Mouse (Mus musculus): Measurements from ENCODE around the gene Tmem189. TPM values are rescaled to one million over a fixed set of nuclear protein-coding genes. Genes with fewer than 3 reads are reported as not detected.
"Not testable (repeated sequence)": the region's sequence is repeated elsewhere in the genome, so short reads cannot be mapped to it uniquely, and the experiment has no call there.

Gene Tmem189
- total RNA-seq, 2 experiments from 2014 or later: 10.4 to 15.0 TPM

DNA sequence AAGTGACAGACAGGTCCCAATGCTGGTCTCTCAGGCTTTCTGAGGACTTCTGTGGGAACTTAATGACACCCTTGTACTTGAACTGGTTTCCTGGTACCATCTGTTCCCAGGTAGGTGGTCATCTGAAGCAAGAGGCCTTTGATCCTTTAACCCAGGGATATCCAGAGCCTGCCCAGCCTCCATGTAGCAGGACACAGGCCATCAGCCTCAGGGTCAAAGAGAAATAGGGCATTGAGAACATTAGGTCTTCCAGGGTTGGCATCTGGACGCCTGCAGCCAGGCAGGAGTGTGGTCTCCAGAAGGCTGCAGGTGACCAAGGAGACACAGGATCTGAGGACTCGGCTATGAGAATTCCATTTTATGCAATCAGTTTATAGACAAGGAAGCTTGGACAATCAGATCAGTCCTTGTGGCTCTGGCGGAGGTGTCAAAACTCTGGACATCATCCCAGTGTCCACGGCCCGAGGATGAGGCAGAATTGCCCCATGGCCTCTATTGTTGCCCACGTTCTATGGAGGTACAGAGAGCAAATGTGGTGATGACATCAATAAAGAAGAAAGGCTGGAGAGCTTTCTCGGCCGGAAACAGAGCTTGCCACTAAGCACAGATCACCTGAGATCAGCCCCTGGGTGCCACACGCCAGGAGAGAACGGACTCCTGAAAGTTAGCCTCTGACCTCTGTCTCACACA lies 34.6 kb downstream of the Tmem189 start:
- no peak for DNase-seq (ENCODE audit: low spot score)

DNA sequence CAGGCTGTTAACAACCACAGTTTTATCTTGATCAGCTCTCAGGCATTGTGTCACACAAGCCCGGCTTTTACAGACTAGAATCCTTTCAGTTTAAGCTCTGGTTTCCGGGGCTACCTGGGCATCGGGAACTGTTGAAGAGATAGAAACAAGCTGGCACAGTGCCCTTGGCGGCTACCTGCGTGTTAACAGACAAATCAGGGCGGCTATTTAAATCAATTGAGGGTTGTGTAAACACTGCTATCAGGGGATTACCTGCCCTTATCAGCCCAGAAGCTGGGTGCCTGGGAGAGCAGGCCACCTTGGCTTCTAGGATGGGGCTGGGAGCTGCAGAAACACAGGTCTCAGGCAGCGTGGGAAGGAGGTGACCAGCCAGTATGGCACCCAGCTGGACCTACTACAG lies 36.9 kb downstream of the Tmem189 start:
- DNase-seq (ENCODE audit: low spot score): no peak

DNA sequence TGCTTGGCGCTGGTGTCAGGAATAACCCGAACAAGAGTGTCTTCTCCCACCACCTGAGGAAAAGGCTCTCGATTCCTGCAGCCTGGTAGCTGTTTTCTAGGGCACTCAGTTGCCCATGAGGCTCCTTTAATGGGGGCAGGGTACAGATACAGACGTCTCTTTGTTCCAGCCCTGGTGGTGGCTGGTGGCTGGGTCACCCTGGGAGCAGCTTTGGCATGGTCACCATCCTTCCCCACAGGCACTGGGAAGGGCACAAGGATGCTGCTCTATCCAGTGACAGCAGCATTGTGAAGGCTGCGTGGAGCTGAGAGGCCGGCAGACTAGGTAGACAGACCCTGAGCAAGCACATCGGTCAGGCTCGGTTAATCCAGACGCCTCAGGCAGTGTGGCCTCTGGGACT lies 38.0 kb downstream of the Tmem189 start:
- no peak for DNase-seq (ENCODE audit: low spot score)

DNA sequence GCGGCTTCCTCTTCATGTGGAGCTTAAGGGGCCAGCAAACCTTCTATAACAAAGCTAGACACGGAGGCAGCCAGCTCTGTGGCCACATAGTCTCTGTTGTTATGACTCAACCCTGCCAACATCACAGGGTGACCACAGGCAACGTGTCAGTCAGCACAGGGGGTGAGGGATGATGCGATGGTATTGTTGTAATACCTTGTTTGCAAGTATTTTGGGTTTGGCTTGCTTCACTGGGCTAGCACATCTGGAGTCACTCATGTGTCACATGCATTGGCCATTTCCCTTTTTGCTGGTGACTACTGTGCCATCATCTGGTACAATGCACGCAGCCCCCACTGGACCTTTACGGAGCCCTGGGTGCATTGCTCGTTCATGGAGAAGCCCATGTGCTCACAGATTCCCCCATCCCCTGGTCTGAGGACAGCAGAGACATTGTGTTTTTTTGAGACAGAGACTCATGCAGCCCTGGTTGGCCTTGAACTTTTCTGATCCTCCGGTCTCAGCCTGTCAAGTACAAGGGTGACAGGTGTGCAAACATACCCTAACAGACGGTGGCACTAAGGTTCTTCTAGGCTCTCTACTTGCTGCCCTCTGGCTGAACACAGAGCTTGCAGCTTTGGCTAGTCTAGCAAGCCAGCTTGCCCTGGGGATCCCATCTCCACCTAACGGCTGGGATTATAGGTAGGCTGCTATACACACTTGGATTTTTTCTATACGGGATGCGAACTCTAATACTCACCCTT lies 40.2 kb downstream of the Tmem189 start:
- no peak for DNase-seq (ENCODE audit: low spot score)

DNA sequence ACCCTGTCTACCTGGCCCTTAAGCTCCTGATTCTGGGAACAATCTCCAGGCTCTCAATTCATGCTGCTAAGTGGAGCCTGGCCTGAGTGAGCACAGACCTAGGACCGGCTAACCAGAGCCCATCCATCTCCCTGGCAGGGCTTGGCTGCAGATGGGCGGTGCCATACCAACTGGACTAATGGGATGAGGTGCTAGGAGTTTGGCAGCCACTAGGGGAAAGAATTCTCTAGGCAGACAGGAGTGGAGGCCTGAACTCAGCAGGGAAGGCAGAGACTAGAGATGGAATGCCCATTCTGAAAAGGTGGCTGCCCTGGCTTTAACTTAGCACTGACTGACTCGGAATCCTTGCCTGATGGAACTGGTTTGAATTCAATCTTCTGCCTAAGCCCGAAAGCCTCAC lies 43.2 kb downstream of the Tmem189 start:
- DNase-seq (ENCODE audit: low spot score): no peak

DNA sequence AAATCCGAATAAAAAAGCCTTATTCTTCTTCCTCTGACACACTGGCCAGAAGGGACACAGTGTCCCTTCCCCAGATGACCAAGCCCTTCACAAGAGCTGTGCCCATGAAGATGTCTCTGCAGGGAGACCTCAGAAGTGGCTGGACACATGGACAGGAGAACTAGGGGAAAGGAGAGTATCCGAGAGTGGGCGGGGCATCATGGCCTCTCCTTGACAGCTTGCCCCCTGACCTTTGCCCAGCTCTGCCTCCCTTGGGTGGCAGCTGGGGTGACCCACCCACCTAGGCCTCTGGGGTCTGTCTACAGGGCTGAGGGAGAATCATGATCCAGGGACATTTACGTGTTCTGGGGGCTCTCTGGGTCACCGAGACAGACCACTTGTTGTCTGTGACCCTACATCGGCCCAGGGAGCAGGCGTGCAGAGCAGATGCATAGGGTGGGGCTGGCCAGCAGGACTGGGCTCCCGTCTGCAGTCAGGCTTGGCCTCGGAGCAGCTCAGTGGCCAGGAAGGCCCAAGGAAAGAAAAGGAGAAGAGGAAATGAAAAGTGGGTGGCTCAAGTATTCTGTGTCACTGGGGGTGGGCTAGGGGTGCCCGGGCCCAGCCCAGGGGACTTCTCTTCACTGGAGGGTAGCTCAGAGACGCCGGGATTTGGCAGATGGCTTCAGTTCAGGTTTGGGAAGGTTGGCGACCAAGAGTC lies 46.1 kb downstream of the Tmem189 start:
- DNase-seq (ENCODE audit: low spot score): not testable (repeated sequence)

DNA sequence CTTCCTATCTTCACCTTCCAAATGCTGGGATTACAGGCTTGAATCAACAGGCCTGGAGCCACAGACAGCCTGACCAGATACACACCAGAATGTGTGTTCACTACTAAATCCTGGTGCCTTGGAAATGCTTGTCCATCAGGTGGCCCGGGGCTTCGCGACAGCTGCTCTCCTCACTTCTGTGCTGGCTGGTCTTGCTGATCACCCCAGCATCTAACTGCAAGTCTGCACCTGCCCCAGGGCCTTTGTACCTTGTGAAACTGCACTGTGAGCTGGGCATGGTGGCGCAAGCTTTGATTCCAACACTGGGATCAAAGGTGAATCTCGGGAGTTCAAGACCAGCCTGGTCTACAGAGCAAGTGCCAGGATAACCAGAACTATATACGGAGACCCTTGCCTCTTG lies 47.5 kb downstream of the Tmem189 start:
- DNase-seq (ENCODE audit: low spot score): no peak

DNA sequence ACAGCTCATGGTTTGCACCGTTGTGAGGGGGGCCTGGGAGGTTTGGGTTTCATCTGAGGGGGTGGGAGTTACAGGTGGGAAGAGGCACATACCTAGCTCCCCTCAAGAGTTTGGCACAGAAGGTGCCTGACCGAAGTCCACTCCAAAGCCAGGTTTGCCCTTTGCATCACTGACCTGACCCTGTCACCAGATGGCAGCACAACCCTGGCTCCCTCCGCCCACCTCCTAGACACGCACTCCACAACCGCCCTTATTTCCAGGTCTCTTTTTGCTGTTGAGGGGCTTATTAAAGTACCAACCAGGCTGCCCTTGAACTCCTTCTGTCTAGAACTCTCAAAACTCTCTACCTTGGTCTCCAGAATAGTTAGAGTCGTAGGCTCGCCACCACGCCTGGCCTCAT lies 48.3 kb downstream of the Tmem189 start:
- DNase-seq (ENCODE audit: low spot score): no peak

DNA sequence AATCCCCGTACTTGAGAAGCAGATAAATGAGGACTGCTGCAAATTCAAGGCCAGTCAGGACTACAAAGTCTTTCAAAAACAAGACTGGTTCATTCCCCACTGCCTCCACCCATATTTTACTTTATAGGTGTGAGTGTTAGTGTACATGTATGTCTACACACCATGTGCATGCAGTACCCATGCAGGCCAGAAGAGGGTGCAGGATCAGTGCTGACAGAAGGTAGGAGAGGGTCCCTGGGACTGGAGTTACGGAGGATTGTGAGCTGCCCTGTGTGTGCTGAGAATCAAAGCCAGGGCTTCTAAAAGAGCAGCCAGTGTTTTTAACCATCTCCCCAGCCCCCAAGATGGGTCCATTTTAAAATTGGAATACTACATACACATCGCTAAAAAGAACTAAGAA lies 49.3 kb downstream of the Tmem189 start:
- DNase-seq (ENCODE audit: low spot score): no peak

DNA sequence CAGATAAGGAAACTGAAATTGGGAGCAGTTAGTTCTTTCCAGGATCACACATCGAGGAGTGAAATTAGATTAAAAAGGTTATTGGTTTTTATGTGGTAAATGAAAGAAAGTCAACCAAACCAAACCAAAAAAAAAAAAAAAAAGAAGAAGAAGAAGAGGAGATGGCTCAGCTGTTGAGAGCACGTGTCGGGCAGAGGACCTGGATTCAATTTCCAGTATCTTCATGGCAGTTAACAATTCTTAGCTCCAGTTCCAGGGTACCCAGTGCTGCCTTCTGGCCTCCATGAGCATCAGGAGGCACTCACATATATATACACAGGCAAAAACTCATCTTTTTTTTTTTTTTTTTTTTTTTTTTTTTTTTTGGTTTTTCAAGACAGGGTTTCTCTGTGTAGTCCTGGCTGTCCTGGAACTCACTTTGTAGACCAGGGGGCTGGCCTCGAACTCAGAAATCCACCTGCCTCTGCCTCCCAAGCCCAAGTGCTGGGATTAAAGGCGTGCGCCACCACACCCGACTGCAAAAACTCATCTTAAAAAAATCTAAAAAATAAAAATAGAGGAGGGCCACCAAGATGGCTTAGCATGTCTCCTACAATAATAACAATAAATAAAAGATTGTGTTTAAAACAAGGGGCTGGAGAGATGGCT lies 54.6 kb downstream of the Tmem189 start:
- no peak for DNase-seq (ENCODE audit: low spot score)

DNA sequence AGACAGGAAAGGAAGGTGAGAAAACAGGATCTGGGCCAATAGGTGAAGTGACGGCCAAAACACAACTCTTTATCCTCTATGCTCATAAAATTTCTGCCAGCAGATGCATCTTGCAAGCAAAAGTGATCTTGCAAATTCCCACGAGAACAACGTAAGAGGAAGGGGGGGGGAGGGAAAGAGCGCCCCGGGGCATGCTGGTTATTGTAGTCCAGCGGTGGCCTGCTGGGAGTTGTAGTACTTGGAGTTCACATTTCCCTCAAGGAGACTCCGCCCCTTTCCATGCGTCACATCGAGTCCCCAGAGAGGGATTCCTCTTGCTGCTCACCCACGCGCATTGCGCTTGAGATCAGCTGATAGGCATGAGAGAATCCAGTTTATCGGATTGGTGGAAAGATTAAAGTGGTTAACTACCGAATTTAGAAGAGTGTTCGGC lies 55.3 kb downstream of the Tmem189 start:
- peak; percentile 99 for DNase-seq (ENCODE audit: low spot score)

DNA sequence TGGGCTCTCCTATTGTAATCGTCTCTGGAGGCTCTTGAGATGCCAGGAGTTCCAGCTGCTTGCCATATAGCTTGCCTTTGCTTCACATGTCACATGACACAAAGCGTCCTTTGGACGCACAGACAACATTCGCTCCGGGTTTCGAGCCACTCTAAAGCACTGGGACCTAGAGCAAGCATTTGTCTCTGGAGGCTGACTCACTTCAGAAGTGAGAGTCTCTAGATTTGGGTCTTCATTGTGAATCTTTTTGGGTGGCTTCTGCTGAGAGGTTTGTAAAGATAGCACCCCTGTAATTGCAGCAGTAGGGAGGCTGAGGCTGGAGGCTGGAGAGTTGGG lies 56.1 kb downstream of the Tmem189 start:
- DNase-seq (ENCODE audit: low spot score): no peak

DNA sequence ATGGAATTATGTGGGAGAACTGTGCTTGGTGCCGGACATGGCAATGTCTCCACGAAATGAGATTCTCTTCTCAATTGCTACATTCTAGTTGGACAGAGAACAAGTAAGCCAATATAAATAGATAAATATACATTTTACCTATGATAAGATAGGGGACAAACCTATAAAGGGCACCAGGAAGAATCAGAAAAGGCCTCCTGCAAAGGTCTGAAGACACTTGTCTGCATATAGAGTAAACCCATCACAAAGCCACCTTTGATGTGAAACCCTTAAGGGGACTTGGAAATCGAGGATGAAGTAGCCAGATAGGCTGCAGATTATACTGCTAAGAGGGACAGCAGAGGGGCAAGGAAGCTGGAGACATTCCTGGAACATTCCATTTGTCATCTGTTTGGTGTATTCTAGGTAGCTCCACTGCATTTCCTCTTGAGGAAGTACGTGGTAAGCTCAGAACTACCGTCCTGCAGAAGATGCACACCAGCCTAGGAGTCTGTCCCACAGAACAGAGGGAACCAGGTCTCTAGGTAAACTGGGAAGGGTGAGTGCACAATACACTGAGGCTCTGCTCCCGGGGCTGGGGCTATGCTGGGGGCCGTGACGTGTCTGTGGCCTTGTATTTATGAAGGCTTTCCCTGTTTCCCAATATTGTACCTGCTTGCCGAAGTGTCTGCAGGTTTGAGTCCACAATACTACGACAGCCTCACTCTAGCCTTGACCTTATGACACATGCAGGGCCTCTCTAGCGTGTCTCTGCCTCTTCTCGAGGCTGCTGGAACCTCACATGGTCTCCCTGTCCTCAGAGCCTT lies 56.7 kb downstream of the Tmem189 start:
- DNase-seq (ENCODE audit: low spot score): no peak

DNA sequence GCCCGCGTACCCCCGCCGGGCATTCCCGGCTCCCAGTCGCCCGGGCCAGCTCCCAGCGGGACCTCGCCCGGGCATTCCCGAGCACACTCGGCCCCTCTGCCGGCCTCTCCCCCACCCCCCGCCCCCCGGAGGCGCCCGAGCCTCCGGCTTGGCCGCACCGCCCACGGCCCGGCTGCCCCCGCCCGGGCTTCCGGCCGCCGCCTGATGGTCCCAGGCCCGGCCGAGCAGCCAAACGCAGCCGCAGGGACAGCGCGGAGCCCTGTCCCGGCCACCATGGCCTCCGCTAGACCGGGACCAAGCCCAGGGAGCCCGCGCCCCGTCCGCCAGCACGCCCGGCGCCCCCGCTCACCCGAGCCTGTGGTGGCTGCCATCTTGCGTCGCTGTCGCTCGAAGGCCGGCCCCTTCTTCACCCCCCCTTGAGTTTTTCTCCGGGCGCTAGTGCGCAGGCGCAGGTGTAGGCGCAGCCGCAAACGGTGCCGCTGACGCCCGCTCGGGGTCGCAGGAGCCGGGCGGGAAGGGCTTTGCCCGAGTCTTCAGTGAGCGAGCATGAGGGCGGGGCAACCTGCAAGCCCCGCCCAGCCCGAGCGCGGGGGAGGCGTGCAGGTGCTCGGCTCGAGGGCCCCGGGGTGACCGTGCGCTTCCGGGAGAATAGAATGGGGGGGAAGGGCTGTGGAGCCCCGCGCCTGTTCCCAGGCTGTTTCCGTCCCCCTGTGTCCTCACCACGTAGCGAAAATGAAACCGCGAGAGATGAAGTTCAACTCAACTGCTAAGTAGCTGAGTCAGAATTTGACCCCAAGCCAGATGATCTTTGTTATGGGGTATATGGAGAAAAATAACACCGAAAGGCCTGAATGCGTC lies 57.8 kb downstream of the Tmem189 start, which contains the start of gene Ube2v1:
Ube2v1 (minus strand) TSS at position 505 of the 858 bp plus-strand sequence.
- DNase-seq (ENCODE audit: low spot score): peak; percentile 97

DNA sequence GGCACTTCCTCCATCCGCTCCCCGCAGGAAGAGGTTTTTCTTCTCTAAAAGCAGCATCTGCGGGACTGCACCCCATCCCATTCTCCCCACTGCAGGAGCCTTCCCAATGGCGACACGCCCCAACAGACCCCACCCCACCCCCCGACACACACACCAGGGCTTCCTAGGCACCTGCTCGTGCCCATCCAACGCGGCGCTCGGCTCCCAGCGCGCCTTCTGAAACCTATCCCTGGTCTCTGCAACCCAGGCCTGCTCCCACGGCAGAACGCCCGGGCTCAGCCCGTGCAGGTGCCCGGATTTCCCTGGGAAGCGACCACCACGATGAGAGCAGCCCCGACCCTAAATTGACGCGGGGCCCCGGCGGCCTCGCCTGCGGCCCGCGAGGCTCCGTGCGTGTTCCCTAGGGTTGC lies 58.4 kb downstream of the Tmem189 start:
- DNase-seq (ENCODE audit: low spot score): no peak

DNA sequence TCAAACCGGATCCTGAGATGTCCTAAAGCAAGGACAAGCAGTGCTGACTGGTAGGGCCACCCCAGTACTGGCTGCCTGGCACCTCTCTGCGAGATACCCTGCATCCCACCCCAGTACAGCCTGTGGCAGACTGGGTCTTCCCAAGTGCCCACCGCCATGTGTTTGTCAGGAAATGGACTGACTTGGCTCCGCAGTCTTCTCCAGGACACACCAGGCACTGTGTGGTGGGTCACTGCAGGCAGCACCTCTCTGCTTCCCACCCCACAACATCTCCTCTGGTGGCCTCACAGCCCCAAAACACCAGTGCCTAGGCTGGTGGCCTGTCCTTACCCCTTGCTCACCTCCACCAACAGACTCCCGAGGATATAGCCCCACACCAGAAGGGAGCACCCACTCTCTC lies 59.2 kb downstream of the Tmem189 start:
- DNase-seq (ENCODE audit: low spot score): no peak

DNA sequence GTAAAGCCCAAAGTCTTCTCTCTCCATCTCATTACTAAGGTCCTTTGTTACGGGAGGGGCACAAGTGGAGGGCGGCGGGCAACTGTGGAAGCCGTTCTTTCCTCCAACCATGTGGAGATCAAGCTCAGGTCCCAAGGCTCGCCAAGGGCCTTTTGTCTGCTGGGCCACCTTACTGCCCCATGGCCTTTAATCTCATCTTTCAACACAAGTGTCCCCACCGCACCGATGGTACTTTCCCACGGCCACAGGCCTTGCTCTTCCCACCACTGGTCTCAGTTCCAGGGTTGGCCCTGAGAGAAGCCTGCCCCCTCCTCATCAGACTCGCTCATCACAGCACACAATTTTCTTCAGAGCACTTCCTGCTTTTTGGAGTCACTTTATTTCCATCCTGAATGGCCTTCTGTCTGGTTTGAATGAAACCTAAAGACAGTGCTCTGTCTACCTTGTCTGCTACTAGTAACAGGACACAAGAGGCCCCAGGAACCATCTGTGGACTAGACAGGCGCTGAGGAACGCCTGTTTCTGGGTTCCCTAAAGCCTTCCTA lies 59.9 kb downstream of the Tmem189 start:
- DNase-seq (ENCODE audit: low spot score): no peak

DNA sequence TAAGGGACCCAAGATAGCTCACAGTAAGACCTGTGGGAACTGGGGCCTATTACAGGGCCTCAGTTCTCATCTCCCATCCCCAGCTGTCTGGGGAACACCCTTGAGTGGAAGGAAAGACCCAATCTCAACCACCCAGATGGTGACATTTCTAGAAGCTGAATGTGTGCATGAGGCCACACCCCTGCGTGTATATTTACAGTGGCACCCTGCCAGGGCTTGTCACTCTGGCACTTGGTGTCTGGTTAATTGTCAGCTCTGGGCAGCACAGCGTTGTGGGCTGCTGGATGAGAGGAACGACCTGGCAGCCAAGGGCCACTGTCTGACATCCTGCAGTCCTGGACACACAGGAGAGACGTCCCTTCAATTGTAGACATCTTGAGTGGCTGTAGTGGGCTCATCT lies 60.8 kb downstream of the Tmem189 start:
- peak; percentile 42 for DNase-seq (ENCODE audit: low spot score)

DNA sequence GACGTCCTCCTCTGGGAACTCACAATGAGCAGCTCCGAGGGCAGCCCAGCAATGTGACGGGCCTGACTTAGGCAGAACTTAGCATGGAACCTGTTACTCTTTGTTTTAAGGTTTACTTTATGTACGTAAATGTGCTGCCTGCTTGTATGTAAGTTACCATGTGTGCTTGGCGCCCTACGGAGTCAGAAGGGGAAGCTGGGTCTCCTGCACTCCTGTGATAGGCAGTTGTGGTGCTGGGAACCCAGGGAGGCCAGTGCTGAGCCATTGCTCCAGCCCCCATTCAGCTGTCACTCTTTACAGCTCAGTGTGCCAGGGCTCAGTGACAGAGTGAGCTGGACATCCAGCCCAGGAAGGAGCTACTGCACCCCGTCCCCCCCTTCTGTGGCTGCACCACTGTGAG lies 62.6 kb downstream of the Tmem189 start:
- no peak for DNase-seq (ENCODE audit: low spot score)

DNA sequence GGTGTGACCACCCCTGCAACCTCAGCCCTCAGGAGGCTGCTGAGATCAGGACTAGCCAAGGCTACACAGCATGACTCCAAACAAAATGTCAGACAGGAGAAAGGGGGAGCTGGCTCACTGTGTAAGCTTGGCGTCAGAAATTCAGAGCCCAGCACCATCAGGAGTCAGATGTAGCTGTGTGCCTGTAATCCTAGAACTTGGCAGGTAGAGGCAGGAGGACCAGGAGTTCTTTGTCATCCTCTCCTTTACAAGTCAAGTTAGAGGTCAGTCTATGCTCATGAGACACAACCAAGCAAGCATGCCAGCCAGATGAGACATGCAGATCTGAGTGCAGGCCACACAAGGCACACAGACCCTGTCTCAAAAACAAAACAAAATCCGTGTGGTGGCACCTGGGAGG lies 64.0 kb downstream of the Tmem189 start:
- DNase-seq (ENCODE audit: low spot score): peak; percentile 56

Data from gastrocnemius, adult 18-20 months (tissue).